Comparison of ENCODE assay signal across 8 mouse cellular contexts in the genomic region with DNA sequence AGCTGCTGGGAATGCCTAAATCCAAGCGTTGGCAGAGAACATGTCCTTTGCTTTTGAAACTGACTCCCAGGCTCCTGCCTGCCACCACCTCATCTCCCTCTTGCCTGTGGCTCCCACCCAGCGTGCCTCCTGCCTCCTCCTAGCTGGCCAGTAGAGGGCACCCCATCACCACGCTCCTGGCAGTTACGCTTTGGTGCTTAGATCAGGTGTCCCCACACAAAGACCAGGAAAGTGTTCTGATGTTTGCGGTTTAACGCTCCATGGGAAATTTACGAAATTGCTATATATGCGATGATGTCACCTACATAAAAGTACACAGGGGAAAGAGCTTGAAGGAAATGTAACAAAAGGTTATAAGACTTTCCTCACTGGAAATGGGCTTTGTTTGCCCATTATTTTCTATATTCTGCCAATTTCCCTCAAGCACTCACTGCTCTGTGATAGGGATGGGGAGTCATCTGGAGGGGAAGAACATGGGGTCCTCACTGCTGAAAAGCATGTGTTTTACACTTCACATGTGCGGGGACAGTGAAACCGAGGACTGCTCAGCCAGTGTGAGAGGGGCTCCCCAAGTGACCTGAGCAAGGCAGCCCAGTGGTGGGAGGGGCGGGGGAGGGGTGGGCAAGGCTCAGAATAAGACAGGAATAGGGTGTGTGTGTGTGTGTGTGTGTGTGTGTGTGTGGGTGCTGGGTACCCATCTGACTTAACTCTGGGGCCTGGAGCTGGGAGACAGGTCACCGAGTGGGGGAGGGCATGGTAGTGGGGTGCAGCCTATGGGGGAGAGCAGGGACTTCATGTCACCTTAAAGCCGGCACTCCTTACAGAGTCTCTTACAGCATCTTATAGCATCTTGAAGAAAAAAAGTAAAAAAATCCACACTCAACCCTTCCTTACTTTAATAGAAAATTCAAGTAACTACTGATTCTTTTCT.
DNase-seq lines count a peak whose midpoint lies in the region; ATAC-seq lines count a peak whose summit lies in the region.

No protein-coding gene starts in this region.

- no peak overlapping the region for H3K27ac ChIP-seq in forebrain, embryonic 14.5 days (ENCODE audit: low read depth, low read length)

- no peak overlapping the region for H3K4me2 ChIP-seq in forebrain, embryonic 14.5 days (ENCODE audit: low read length)

- no peaks in the 10 kb centered on the region; the same call in 1 of the 2 replicates for H3K27me3 ChIP-seq in forebrain, embryonic 14.5 days (replicated peaks; ENCODE audit: control insufficient read depth, insufficient read depth, low read length)

- H3K36me3 ChIP-seq in forebrain, embryonic 14.5 days (ENCODE audit: control insufficient read depth, insufficient read depth, low read length) = peaks cover 79% of the 10 kb centered on the region

- no peaks in the 10 kb centered on the region for H3K9me3 ChIP-seq in forebrain, embryonic 14.5 days (replicated peaks; ENCODE audit: control insufficient read depth, low read length)

- peak overlapping the region; percentile 9; the same call in 1 of the 2 replicates for H3K9ac ChIP-seq in forebrain, embryonic 14.5 days (ENCODE audit: low read length)

- peak; percentile 78 for DNase-seq in ES-CJ7 (ENCODE audit: low read depth, low spot score)
- DNase-seq in forebrain, embryonic 14.5 days (ENCODE audit: low spot score) = peak; percentile 88
- DNase-seq in heart, postnatal 4 days = peak; percentile 92
- DNase-seq in layer of hippocampus, adult 18-20 months (ENCODE audit: low spot score in 2 of 2) = peak; percentile 74 to 90
- DNase-seq in lung, adult 18-20 months = peak; percentile 80 to 86
- peak; percentile 91 for DNase-seq in testis, postnatal 10 days (ENCODE audit: low spot score)

- WGBS in forebrain, embryonic 14.5 days = 27% methylated on average over 13 of the region's 13 CpGs

- peak; percentile 60; the same call in 1 of the 2 replicates for ATAC-seq in cerebellum, adult (ENCODE audit: insufficient number of reproducible peaks, low FRiP score, low TSS enrichment)
- ATAC-seq in forebrain, embryonic 14.5 days = peak; percentile 82
- ATAC-seq in neutrophil, adult 5-6 weeks (ENCODE audit: extremely low read depth, insufficient number of reproducible peaks, low FRiP score, poor library complexity, severe bottlenecking) = peak; percentile 85

- H3K4me1 ChIP-seq in forebrain, embryonic 14.5 days (ENCODE audit: control insufficient read depth, insufficient read depth, low read length) = no peaks in the 10 kb centered on the region; the same call in 1 of the 2 replicates

- no peak overlapping the region for H3K4me3 ChIP-seq in forebrain, embryonic 14.5 days (ENCODE audit: low read depth, low read length)
